ENCODE assay signal across 22 mouse cellular contexts in the genomic region with DNA sequence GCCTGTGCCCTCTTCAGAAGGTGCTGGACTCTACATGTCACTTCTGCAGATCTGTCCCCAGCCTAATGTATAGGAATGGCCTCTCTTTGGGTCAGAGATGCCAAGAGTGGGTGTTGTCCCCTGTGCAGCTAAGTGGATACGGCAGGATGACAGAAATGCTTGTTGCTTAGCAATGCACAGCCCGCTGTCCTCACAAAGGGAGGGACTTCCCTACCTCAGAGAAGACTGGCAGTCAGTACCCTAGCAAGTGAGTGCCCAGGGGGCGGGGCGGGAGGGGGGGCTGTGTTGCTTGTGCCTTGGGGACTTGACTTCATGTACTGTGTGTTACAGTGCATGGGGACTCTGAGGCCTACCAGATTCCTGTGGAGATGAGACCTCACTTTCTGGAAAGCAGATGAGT. TPM values are rescaled to one million over a fixed set of nuclear protein-coding genes. Genes with fewer than 3 reads are reported as not detected.
A peak's percentile ranks its signal among the peaks of the same experiment; 100 is the strongest.
DNase-seq lines count a peak whose midpoint lies in the region; ATAC-seq and TF ChIP-seq lines count a peak whose summit lies in the region.
"Not testable (repeated sequence)": the region's sequence is repeated elsewhere in the genome, so short reads cannot be mapped to it uniquely, and the experiment has no call there.
"Had no signal": no experiment of that assay in that cellular context is flagged by ENCODE, and none has a peak within 500 bp of the region (broad histone marks: within the 10 kb centered on the region; RNA-seq: fewer than 3 reads in every experiment).

No protein-coding gene starts in this region.

- H3K36me3 ChIP-seq in embryonic facial prominence, embryonic 13.5 days; forebrain, embryonic 15.5 days; hindbrain, embryonic 15.5 days; hindbrain, postnatal 0 days (ENCODE audit: insufficient read depth, low read length): not testable (repeated sequence)

- H3K4me3 ChIP-seq in embryonic facial prominence, embryonic 13.5 days; forebrain, embryonic 15.5 days; hindbrain, embryonic 15.5 days; hindbrain, postnatal 0 days (ENCODE audit: low read length): not testable (repeated sequence)

- not testable (repeated sequence) for TF ChIP-seq CTCF in brain, embryonic 14.5 days (IDR thresholded peaks at IDR 0.05; ENCODE audit: borderline replicate concordance, extremely low read depth, insufficient read depth, insufficient read length); hindbrain, postnatal 0 days (IDR thresholded peaks at IDR 0.05; ENCODE audit: low read depth)

- WGBS in embryonic facial prominence, embryonic 13.5 days, result 86% methylated on average over 4 of the region's 4 CpGs
- WGBS in forebrain, embryonic 15.5 days, result 67% methylated on average over 4 of the region's 4 CpGs
- WGBS in hindbrain, embryonic 15.5 days, result 68% methylated on average over 4 of the region's 4 CpGs
- WGBS in hindbrain, postnatal 0 days, result 53% methylated on average over 4 of the region's 4 CpGs

- not testable (repeated sequence) for H3K4me1 ChIP-seq in embryonic facial prominence, embryonic 13.5 days; forebrain, embryonic 15.5 days; hindbrain, embryonic 15.5 days (replicated peaks); hindbrain, postnatal 0 days (ENCODE audit: insufficient read depth, low read length)

- peak; percentile 15 for DNase-seq in brain, embryonic 14.5 days (ENCODE audit: low read depth)
- peak; percentile 6 for DNase-seq in hindbrain, postnatal 0 days (ENCODE audit: low spot score)
- peak; percentile 30 for DNase-seq in retina, embryonic 14.5 days (ENCODE audit: low spot score)
- DNase-seq in right cerebral cortex, postnatal 10 days (ENCODE audit: low spot score in 2 of 2), result peak; percentile 28 to 46

- not testable (repeated sequence) for H3K9me3 ChIP-seq in embryonic facial prominence, embryonic 13.5 days; forebrain, embryonic 15.5 days; hindbrain, embryonic 15.5 days; hindbrain, postnatal 0 days (ENCODE audit: low read length)

- H3K9ac ChIP-seq in embryonic facial prominence, embryonic 13.5 days; forebrain, embryonic 15.5 days (replicated peaks); hindbrain, embryonic 15.5 days; hindbrain, postnatal 0 days (replicated peaks; ENCODE audit: low read length): not testable (repeated sequence)

- not testable (repeated sequence) for H3K4me2 ChIP-seq in embryonic facial prominence, embryonic 13.5 days; forebrain, embryonic 15.5 days (replicated peaks); hindbrain, embryonic 15.5 days; hindbrain, postnatal 0 days (ENCODE audit: low read depth, low read length)

- TF ChIP-seq POLR2A in brain, embryonic 14.5 days (IDR thresholded peaks at IDR 0.05; ENCODE audit: borderline replicate concordance, extremely low read depth, insufficient read depth, insufficient read length, poor library complexity, severe bottlenecking), result not testable (repeated sequence)

- ATAC-seq in embryonic facial prominence, embryonic 13.5 days (ENCODE audit: insufficient number of reproducible peaks, insufficient read depth, low FRiP score, low TSS enrichment, low read depth), result 0 out of 2 replicates have a peak, but pooled peaks have one; percentile 15
- 0 out of 2 replicates have a peak, but pooled peaks have one; percentile 24 for ATAC-seq in forebrain, embryonic 15.5 days (replicated peaks)
- peak; percentile 39; the same call in 1 of the 2 replicates for ATAC-seq in hindbrain, embryonic 15.5 days (ENCODE audit: low FRiP score, low read depth)
- peak; percentile 52; the same call in 1 of the 2 replicates for ATAC-seq in hindbrain, postnatal 0 days

- not testable (repeated sequence) for H3K27ac ChIP-seq in embryonic facial prominence, embryonic 13.5 days; forebrain, embryonic 15.5 days (replicated peaks); hindbrain, embryonic 15.5 days (replicated peaks); hindbrain, postnatal 0 days

- not testable (repeated sequence) for H3K27me3 ChIP-seq in embryonic facial prominence, embryonic 13.5 days; forebrain, embryonic 15.5 days; hindbrain, embryonic 15.5 days; hindbrain, postnatal 0 days (ENCODE audit: insufficient read depth, low read length)

RNA-seq across cellular contexts. Expression of a gene that starts 7.3 kb away (rescaled TPM):
- polyA plus RNA-seq in brain, embryonic 14.5 days (2012; rRNA removed), result not detected in 2 replicates
- polyA plus RNA-seq in embryonic facial prominence, embryonic 13.5 days (2015; fragmentation: Nextera tagmentation; extraction: Ambion mirVana), result not detected in 2 replicates
- not detected in 2 replicates for polyA plus RNA-seq in forebrain, embryonic 15.5 days (2015; fragmentation: Nextera tagmentation; extraction: Ambion mirVana)
- polyA plus RNA-seq in hindbrain, embryonic 15.5 days (2015; fragmentation: Nextera tagmentation; extraction: Ambion mirVana), result not detected in 2 replicates
- not detected in 2 replicates for total RNA-seq in hindbrain, postnatal 0 days (2014; rRNA removed)
- polyA plus RNA-seq in hindbrain, postnatal 0 days (2015; fragmentation: Nextera tagmentation; extraction: Ambion mirVana), result not detected in 2 replicates
- total RNA-seq: adrenal gland, adult 2 months; adrenal gland, postnatal 10 days; adrenal gland, postnatal 4 days; ES-E14; MEL had no signal
- polyA plus RNA-seq: C2C12; cortical plate, adult 2 months; embryonic facial prominence, embryonic 10.5 days; embryonic facial prominence, embryonic 12.5 days; erythroblast, embryonic 14.5 days; forebrain, embryonic 10.5 days; forebrain, embryonic 12.5 days; forebrain, embryonic 16.5 days had no signal

RNA-seq across cellular contexts. Expression of a gene that starts 12.0 kb away (rescaled TPM):
- polyA plus RNA-seq in brain, embryonic 14.5 days (2012; rRNA removed), result not detected in 2 replicates
- polyA plus RNA-seq in embryonic facial prominence, embryonic 13.5 days (2015; fragmentation: Nextera tagmentation; extraction: Ambion mirVana), result not detected in 2 replicates
- polyA plus RNA-seq in forebrain, embryonic 15.5 days (2015; fragmentation: Nextera tagmentation; extraction: Ambion mirVana), result not detected in 2 replicates
- not detected in 2 replicates for polyA plus RNA-seq in hindbrain, embryonic 15.5 days (2015; fragmentation: Nextera tagmentation; extraction: Ambion mirVana)
- total RNA-seq in hindbrain, postnatal 0 days (2014; rRNA removed), result not detected in 2 replicates
- not detected in 2 replicates for polyA plus RNA-seq in hindbrain, postnatal 0 days (2015; fragmentation: Nextera tagmentation; extraction: Ambion mirVana)
- total RNA-seq: adrenal gland, adult 2 months; adrenal gland, postnatal 10 days; adrenal gland, postnatal 25 days; adrenal gland, postnatal 4 days; ES-E14; MEL had no signal
- polyA plus RNA-seq: C2C12; cortical plate, adult 2 months; embryonic facial prominence, embryonic 10.5 days; embryonic facial prominence, embryonic 12.5 days; embryonic facial prominence, embryonic 15.5 days; erythroblast, embryonic 14.5 days; forebrain, embryonic 10.5 days; forebrain, embryonic 12.5 days; forebrain, embryonic 16.5 days had no signal

RNA-seq across cellular contexts. Expression of a gene that starts 25.5 kb away (rescaled TPM):
- polyA plus RNA-seq in brain, embryonic 14.5 days (2012; rRNA removed), result 0.10 and 0.15 TPM in 2 replicates
- polyA plus RNA-seq in embryonic facial prominence, embryonic 13.5 days (2015; fragmentation: Nextera tagmentation; extraction: Ambion mirVana), result not detected in 2 replicates
- not detected in 2 replicates for polyA plus RNA-seq in forebrain, embryonic 15.5 days (2015; fragmentation: Nextera tagmentation; extraction: Ambion mirVana)
- polyA plus RNA-seq in hindbrain, embryonic 15.5 days (2015; fragmentation: Nextera tagmentation; extraction: Ambion mirVana), result 0.09 TPM in 1 of 2 replicates, not detected in the other
- 0.18 TPM in 1 of 2 replicates, not detected in the other for total RNA-seq in hindbrain, postnatal 0 days (2014; rRNA removed)
- polyA plus RNA-seq in hindbrain, postnatal 0 days (2015; fragmentation: Nextera tagmentation; extraction: Ambion mirVana), result 0.05 TPM in 1 of 2 replicates, not detected in the other
- total RNA-seq: MEL had no signal
- polyA plus RNA-seq: C2C12; cortical plate, adult 2 months; embryonic facial prominence, embryonic 10.5 days; embryonic facial prominence, embryonic 12.5 days; erythroblast, embryonic 14.5 days; forebrain, embryonic 10.5 days; forebrain, embryonic 12.5 days; forebrain, embryonic 16.5 days had no signal

RNA-seq across cellular contexts. Expression of a gene that starts 35.4 kb away (rescaled TPM):
- polyA plus RNA-seq in brain, embryonic 14.5 days (2012; rRNA removed), result not detected in 2 replicates
- polyA plus RNA-seq in embryonic facial prominence, embryonic 13.5 days (2015; fragmentation: Nextera tagmentation; extraction: Ambion mirVana), result not detected in 2 replicates
- polyA plus RNA-seq in forebrain, embryonic 15.5 days (2015; fragmentation: Nextera tagmentation; extraction: Ambion mirVana), result not detected in 2 replicates
- not detected in 2 replicates for polyA plus RNA-seq in hindbrain, embryonic 15.5 days (2015; fragmentation: Nextera tagmentation; extraction: Ambion mirVana)
- total RNA-seq in hindbrain, postnatal 0 days (2014; rRNA removed), result not detected in 2 replicates
- polyA plus RNA-seq in hindbrain, postnatal 0 days (2015; fragmentation: Nextera tagmentation; extraction: Ambion mirVana), result 0.21 TPM in 1 of 2 replicates, not detected in the other
- total RNA-seq: adrenal gland, adult 2 months; adrenal gland, postnatal 10 days; MEL had no signal
- polyA plus RNA-seq: adrenal gland, adult 2 months; C2C12; cortical plate, adult 2 months; embryonic facial prominence, embryonic 10.5 days; embryonic facial prominence, embryonic 12.5 days; embryonic facial prominence, embryonic 15.5 days; erythroblast, embryonic 14.5 days; forebrain, embryonic 10.5 days; forebrain, embryonic 12.5 days; forebrain, embryonic 16.5 days had no signal
